Mouse (Mus musculus): ENCODE results near the gene Ccdc103. TPM values are rescaled to one million over a fixed set of nuclear protein-coding genes. Genes with fewer than 3 reads are reported as not detected.

The Ccdc103 gene
- total RNA-seq, 2 experiments from 2014 or later, result 0.32 to 0.36 TPM

Other genes starting within 250 kb of the Ccdc103 start
- gene Meioc, start 217.5 kb upstream of the Ccdc103 start, total RNA-seq (2021), result not detected
- 10 to 100 TPM; 21.7 to 30.4 TPM for gene Ccdc43, start 183.4 kb upstream of the Ccdc103 start, total RNA-seq (2021)
- 1 to 10 TPM; 1.9 to 5.5 TPM for gene Adam11, start 119.8 kb upstream of the Ccdc103 start, total RNA-seq (2021)
- 10 to 100 TPM; 12.0 to 16.4 TPM for gene Gjc1, start 61.5 kb upstream of the Ccdc103 start, total RNA-seq (2021)
- gene Higd1b, start 45.4 kb upstream of the Ccdc103 start, total RNA-seq (2021), result 1 to 10 TPM; 1.2 to 4.1 TPM
- gene Eftud2, start 219 bp upstream of the Ccdc103 start, total RNA-seq (2021), result 10 to 100 TPM; 64.6 to 70.2 TPM
- not detected for gene Fam187a, start 4.0 kb downstream of the Ccdc103 start, total RNA-seq (2021)
- gene Gfap, start 19.7 kb downstream of the Ccdc103 start, total RNA-seq (2021), result 1 to 10 TPM in 1 of 2 experiments, under 1 TPM in 1; 0.76 to 1.1 TPM
- under 1 TPM; 0.51 to 0.73 TPM for gene Kif18b, start 43.9 kb downstream of the Ccdc103 start, total RNA-seq (2021)
- gene C1ql1, start 65.5 kb downstream of the Ccdc103 start, total RNA-seq (2021), result 10 to 100 TPM; 49.2 to 60.0 TPM
- gene Nmt1, start 147.0 kb downstream of the Ccdc103 start, total RNA-seq (2021), result 100 to 1,000 TPM in 1 of 2 experiments, 10 to 100 TPM in 1; 97.0 to 100 TPM
- gene Dcakd, start 147.1 kb downstream of the Ccdc103 start, total RNA-seq (2021), result 10 to 100 TPM; 44.7 to 54.1 TPM
- gene Plcd3, start 220.5 kb downstream of the Ccdc103 start, total RNA-seq (2021), result 10 to 100 TPM in 1 of 2 experiments, 1 to 10 TPM in 1; 6.6 to 12.0 TPM
- 100 to 1,000 TPM; 116 to 169 TPM for gene Acbd4, start 220.5 kb downstream of the Ccdc103 start, total RNA-seq (2021)
- 10 to 100 TPM; 71.1 to 83.3 TPM for gene Hexim1, start 235.0 kb downstream of the Ccdc103 start, total RNA-seq (2021)